Mouse (Mus musculus): ENCODE measurements around the gene Atp6v0d1.
A peak's percentile ranks its signal among the peaks of the same experiment; 100 is the strongest.
"Not testable (repeated sequence)": the region's sequence is repeated elsewhere in the genome, so short reads cannot be mapped to it uniquely, and the experiment has no call there.

Atp6v0d1 gene

GRCm38 (mm10) chr8:105565952-105566702, at the start of gene Atp6v0d1:
TSS of gene Atp6v0d1 (minus strand) at chr8:105566047.
- DNase-seq (ENCODE audit: low spot score): peak; percentile 99

GRCm38 (mm10) chr8:105613830-105614511, 48.1 kb upstream of the Atp6v0d1 start:
- no peak for DNase-seq (ENCODE audit: low spot score)

GRCm38 (mm10) chr8:105613037-105613436, 47.2 kb upstream of the Atp6v0d1 start:
- no peak for DNase-seq (ENCODE audit: low spot score)

GRCm38 (mm10) chr8:105611836-105612235, 46.0 kb upstream of the Atp6v0d1 start:
- no peak for DNase-seq (ENCODE audit: low spot score)

- no peak for DNase-seq (ENCODE audit: low spot score)
Observed at GRCm38 (mm10) chr8:105609771-105610170, 43.9 kb upstream of the Atp6v0d1 start.

- no peak for DNase-seq (ENCODE audit: low spot score)
Observed at GRCm38 (mm10) chr8:105609355-105609754, 43.5 kb upstream of the Atp6v0d1 start.

GRCm38 (mm10) chr8:105607684-105608083, 41.8 kb upstream of the Atp6v0d1 start:
- no peak for DNase-seq (ENCODE audit: low spot score)

- DNase-seq (ENCODE audit: low spot score): no peak
Observed at GRCm38 (mm10) chr8:105607062-105607461, 41.2 kb upstream of the Atp6v0d1 start.

- DNase-seq (ENCODE audit: low spot score): no peak
Observed at GRCm38 (mm10) chr8:105606189-105607023, 40.6 kb upstream of the Atp6v0d1 start.

- no peak for DNase-seq (ENCODE audit: low spot score)
Observed at GRCm38 (mm10) chr8:105605491-105606188, 39.8 kb upstream of the Atp6v0d1 start.

- DNase-seq (ENCODE audit: low spot score): no peak
Observed at GRCm38 (mm10) chr8:105604804-105605381, 39.0 kb upstream of the Atp6v0d1 start, which contains the start of gene Ripor1. TSS of gene Ripor1 (plus strand) at chr8:105605255.

GRCm38 (mm10) chr8:105602540-105602939, 36.7 kb upstream of the Atp6v0d1 start:
- DNase-seq (ENCODE audit: low spot score): not testable (repeated sequence)

GRCm38 (mm10) chr8:105601301-105601700, 35.5 kb upstream of the Atp6v0d1 start:
- DNase-seq (ENCODE audit: low spot score): no peak

GRCm38 (mm10) chr8:105598777-105599176, 32.9 kb upstream of the Atp6v0d1 start:
- no peak for DNase-seq (ENCODE audit: low spot score)

- DNase-seq (ENCODE audit: low spot score): no peak
Observed at GRCm38 (mm10) chr8:105596362-105597034, 30.7 kb upstream of the Atp6v0d1 start.

- no peak for DNase-seq (ENCODE audit: low spot score)
Observed at GRCm38 (mm10) chr8:105594451-105595242, 28.8 kb upstream of the Atp6v0d1 start.

- no peak for DNase-seq (ENCODE audit: low spot score)
Observed at GRCm38 (mm10) chr8:105593859-105594258, 28.0 kb upstream of the Atp6v0d1 start.

GRCm38 (mm10) chr8:105592431-105592830, 26.6 kb upstream of the Atp6v0d1 start:
- DNase-seq (ENCODE audit: low spot score): no peak

GRCm38 (mm10) chr8:105579719-105580118, 13.9 kb upstream of the Atp6v0d1 start:
- DNase-seq (ENCODE audit: low spot score): no peak

- DNase-seq (ENCODE audit: low spot score): no peak
Observed at GRCm38 (mm10) chr8:105575538-105575937, 9.7 kb upstream of the Atp6v0d1 start.

All from urinary bladder, postnatal 10 days (tissue).